Mouse (Mus musculus) bone marrow, adult 2 months (tissue): ENCODE measurements at regions not wholly inside any gene's neighbourhood (a gene's known extent, or its start where the extent isn't known, plus 50 kb on each side); places are given as distances from the start of the nearest gene placed in this dataset.

Experiments
- CTCF ChIP-seq: fragments of 200-500 bp; IDR thresholded peaks from 2 replicates; pipeline ENCODE4 v1.5.1; 2011; ENCODE audit warnings: low read length, control low read depth; ENCODE audit not compliant: control insufficient read depth, insufficient read depth
- POLR2A ChIP-seq: fragments of 200-500 bp; IDR thresholded peaks from 2 replicates; pipeline ENCODE4 v1.6.1; 2011; ENCODE audit warnings: low read depth, mild to moderate bottlenecking, control low read depth, low read length, borderline replicate concordance; ENCODE audit not compliant: control insufficient read depth

GRCm38 (mm10) chr15:56042449-56042848 is 1435.0 kb downstream of the Slc22a22 start:
- no peak for TF ChIP-seq CTCF
- TF ChIP-seq POLR2A, result no peak
